Mouse (Mus musculus): Measurements from ENCODE around the gene Gm11937. TPM values are rescaled to one million over a fixed set of nuclear protein-coding genes. Genes with fewer than 3 reads are reported as not detected.

The Gm11937 gene
- polyA plus RNA-seq, 1 experiment from 2014 or later = not detected

- no peak for TF ChIP-seq CTCF (IDR thresholded peaks at IDR 0.05; ENCODE audit: low read depth)
- H3K9me3 ChIP-seq (replicated peaks; ENCODE audit: low read length) = no peaks in the 10 kb centered on the region
- H3K4me3 ChIP-seq (replicated peaks; ENCODE audit: low read depth, low read length) = no peak overlapping the region
- no peaks in the 10 kb centered on the region for H3K27me3 ChIP-seq (ENCODE audit: insufficient read depth, low read length)
- H3K4me1 ChIP-seq (replicated peaks; ENCODE audit: insufficient read depth, low read length) = no peaks in the 10 kb centered on the region
- H3K4me2 ChIP-seq (ENCODE audit: low read length) = no peak overlapping the region
- no peak overlapping the region for H3K9ac ChIP-seq (ENCODE audit: low read depth, low read length)
- ATAC-seq (replicated peaks; ENCODE audit: low FRiP score, low read depth) (no peak), DNase-seq (ENCODE audit: low spot score) (no peak)
- H3K36me3 ChIP-seq (ENCODE audit: insufficient read depth, low read length) = no peaks in the 10 kb centered on the region
- H3K27ac ChIP-seq = no peak overlapping the region
- WGBS = 61% methylated on average over 6 of the region's 6 CpGs
Observed at GRCm38 (mm10) chr11:99562580-99562979, 47.4 kb downstream of the Gm11937 start.

Other genes starting within 250 kb of the Gm11937 start
- gene Krt28, start 235.3 kb downstream of the Gm11937 start, polyA plus RNA-seq (2015; fragmentation: Nextera tagmentation; extraction: Ambion mirVana) = 0.32 TPM in 1 of 2 replicates, not detected in the other
- 35.5 and 42.6 TPM in 2 replicates for gene Krt10, start 220.8 kb downstream of the Gm11937 start, polyA plus RNA-seq (2015; fragmentation: Nextera tagmentation; extraction: Ambion mirVana)
- not detected in 2 replicates for gene Krt12, start 187.9 kb downstream of the Gm11937 start, polyA plus RNA-seq (2015; fragmentation: Nextera tagmentation; extraction: Ambion mirVana)
- gene Krt20, start 172.0 kb downstream of the Gm11937 start, polyA plus RNA-seq (2015; fragmentation: Nextera tagmentation; extraction: Ambion mirVana) = 3.6 and 5.0 TPM in 2 replicates
- gene Krt23, start 117.1 kb downstream of the Gm11937 start, polyA plus RNA-seq (2015; fragmentation: Nextera tagmentation; extraction: Ambion mirVana) = 30.6 and 31.8 TPM in 2 replicates
- 0.45 and 0.46 TPM in 2 replicates for gene Krt39, start 88.9 kb downstream of the Gm11937 start, polyA plus RNA-seq (2015; fragmentation: Nextera tagmentation; extraction: Ambion mirVana)
- gene Krt40, start 67.0 kb downstream of the Gm11937 start, polyA plus RNA-seq (2015; fragmentation: Nextera tagmentation; extraction: Ambion mirVana) = not detected in 2 replicates
- not detected in 2 replicates for gene Krtap3-3, start 59.3 kb downstream of the Gm11937 start, polyA plus RNA-seq (2015; fragmentation: Nextera tagmentation; extraction: Ambion mirVana)
- not detected in 2 replicates for gene Krtap3-2, start 53.3 kb downstream of the Gm11937 start, polyA plus RNA-seq (2015; fragmentation: Nextera tagmentation; extraction: Ambion mirVana)
- gene Gm11939, start 50.7 kb downstream of the Gm11937 start, polyA plus RNA-seq (2015; fragmentation: Nextera tagmentation; extraction: Ambion mirVana) = not detected in 2 replicates
- not detected in 2 replicates for gene Krtap3-1, start 43.6 kb downstream of the Gm11937 start, polyA plus RNA-seq (2015; fragmentation: Nextera tagmentation; extraction: Ambion mirVana)
- gene Krtap1-5, start 29.2 kb downstream of the Gm11937 start, polyA plus RNA-seq (2015; fragmentation: Nextera tagmentation; extraction: Ambion mirVana) = not detected in 2 replicates
- gene Krtap1-4, start 26.5 kb downstream of the Gm11937 start, polyA plus RNA-seq (2015; fragmentation: Nextera tagmentation; extraction: Ambion mirVana) = not detected in 2 replicates
- gene Krtap1-3, start 18.9 kb downstream of the Gm11937 start, polyA plus RNA-seq (2015; fragmentation: Nextera tagmentation; extraction: Ambion mirVana) = not detected in 2 replicates
- not detected in 2 replicates for gene Krtap9-3, start 12.1 kb downstream of the Gm11937 start, polyA plus RNA-seq (2015; fragmentation: Nextera tagmentation; extraction: Ambion mirVana)
- not detected in 2 replicates for gene Gm11938, start 6.9 kb downstream of the Gm11937 start, polyA plus RNA-seq (2015; fragmentation: Nextera tagmentation; extraction: Ambion mirVana)
- gene Krtap2-4, start 4.7 kb upstream of the Gm11937 start, polyA plus RNA-seq (2015; fragmentation: Nextera tagmentation; extraction: Ambion mirVana) = not detected in 2 replicates
- gene Gm11562, start 10.2 kb upstream of the Gm11937 start, polyA plus RNA-seq (2015; fragmentation: Nextera tagmentation; extraction: Ambion mirVana) = not detected in 2 replicates
- not detected in 2 replicates for gene Krtap4-1, start 18.0 kb upstream of the Gm11937 start, polyA plus RNA-seq (2015; fragmentation: Nextera tagmentation; extraction: Ambion mirVana)
- not detected in 2 replicates for gene Krtap4-2, start 24.9 kb upstream of the Gm11937 start, polyA plus RNA-seq (2015; fragmentation: Nextera tagmentation; extraction: Ambion mirVana)
- gene Krtap4-7, start 33.9 kb upstream of the Gm11937 start, polyA plus RNA-seq (2015; fragmentation: Nextera tagmentation; extraction: Ambion mirVana) = not detected in 2 replicates
- gene Gm11555, start 40.0 kb upstream of the Gm11937 start, polyA plus RNA-seq (2015; fragmentation: Nextera tagmentation; extraction: Ambion mirVana) = not detected in 2 replicates
- not detected in 2 replicates for gene Gm11563, start 48.8 kb upstream of the Gm11937 start, polyA plus RNA-seq (2015; fragmentation: Nextera tagmentation; extraction: Ambion mirVana)
- gene Krtap4-6, start 55.8 kb upstream of the Gm11937 start, polyA plus RNA-seq (2015; fragmentation: Nextera tagmentation; extraction: Ambion mirVana) = not detected in 2 replicates
- gene Gm14190, start 80.6 kb upstream of the Gm11937 start, polyA plus RNA-seq (2015; fragmentation: Nextera tagmentation; extraction: Ambion mirVana) = not detected in 2 replicates
- not detected in 2 replicates for gene Gm14180, start 124.1 kb upstream of the Gm11937 start, polyA plus RNA-seq (2015; fragmentation: Nextera tagmentation; extraction: Ambion mirVana)
- gene Gm11595, start 162.7 kb upstream of the Gm11937 start, polyA plus RNA-seq (2015; fragmentation: Nextera tagmentation; extraction: Ambion mirVana) = not detected in 2 replicates
- not detected in 2 replicates for gene Krtap4-8, start 170.5 kb upstream of the Gm11937 start, polyA plus RNA-seq (2015; fragmentation: Nextera tagmentation; extraction: Ambion mirVana)
- gene Krtap4-9, start 175.0 kb upstream of the Gm11937 start, polyA plus RNA-seq (2015; fragmentation: Nextera tagmentation; extraction: Ambion mirVana) = not detected in 2 replicates
- gene Gm11596, start 183.3 kb upstream of the Gm11937 start, polyA plus RNA-seq (2015; fragmentation: Nextera tagmentation; extraction: Ambion mirVana) = not detected in 2 replicates
- gene Gm11569, start 188.7 kb upstream of the Gm11937 start, polyA plus RNA-seq (2015; fragmentation: Nextera tagmentation; extraction: Ambion mirVana) = not detected in 2 replicates
- gene Gm11554, start 194.3 kb upstream of the Gm11937 start, polyA plus RNA-seq (2015; fragmentation: Nextera tagmentation; extraction: Ambion mirVana) = not detected in 2 replicates
- not detected in 2 replicates for gene Krtap4-13, start 199.7 kb upstream of the Gm11937 start, polyA plus RNA-seq (2015; fragmentation: Nextera tagmentation; extraction: Ambion mirVana)
- gene Gm11564, start 205.5 kb upstream of the Gm11937 start, polyA plus RNA-seq (2015; fragmentation: Nextera tagmentation; extraction: Ambion mirVana) = not detected in 2 replicates
- not detected in 2 replicates for gene 2300003K06Rik, start 227.9 kb upstream of the Gm11937 start, polyA plus RNA-seq (2015; fragmentation: Nextera tagmentation; extraction: Ambion mirVana)
- gene Krtap4-16, start 241.4 kb upstream of the Gm11937 start, polyA plus RNA-seq (2015; fragmentation: Nextera tagmentation; extraction: Ambion mirVana) = not detected in 2 replicates
- gene Gm11568, start 247.7 kb upstream of the Gm11937 start, polyA plus RNA-seq (2015; fragmentation: Nextera tagmentation; extraction: Ambion mirVana) = not detected in 2 replicates